Mouse (Mus musculus) ES-E14 (cell line): Measurements from ENCODE around the gene Polr2h.

Experiments used
- CHD2 ChIP-seq: IDR thresholded peaks from 2 replicates; pipeline ENCODE4 v1.6.1; 2014; ENCODE audit warnings: mild to moderate bottlenecking, low read depth, low read length, inconsistent platforms
- HCFC1 ChIP-seq: IDR thresholded peaks from 2 replicates; pipeline ENCODE4 v1.6.1; 2012; ENCODE audit warnings: low read length, inconsistent platforms, borderline replicate concordance; ENCODE audit not compliant: insufficient read depth
- MAFK ChIP-seq: IDR thresholded peaks from 2 replicates; pipeline ENCODE4 v1.6.1; 2014; ENCODE audit warnings: mild to moderate bottlenecking, low read depth, low read length, inconsistent platforms; ENCODE audit not compliant: insufficient read depth
- ZC3H11A ChIP-seq: IDR thresholded peaks from 2 replicates; pipeline ENCODE4 v1.6.1; 2012; ENCODE audit warnings: low read depth, mild to moderate bottlenecking, inconsistent platforms, low read length, borderline replicate concordance
- ZNF384 ChIP-seq: IDR thresholded peaks from 2 replicates; pipeline ENCODE4 v1.6.1; 2012; ENCODE audit warnings: low read depth, low read length, inconsistent platforms

DNA sequence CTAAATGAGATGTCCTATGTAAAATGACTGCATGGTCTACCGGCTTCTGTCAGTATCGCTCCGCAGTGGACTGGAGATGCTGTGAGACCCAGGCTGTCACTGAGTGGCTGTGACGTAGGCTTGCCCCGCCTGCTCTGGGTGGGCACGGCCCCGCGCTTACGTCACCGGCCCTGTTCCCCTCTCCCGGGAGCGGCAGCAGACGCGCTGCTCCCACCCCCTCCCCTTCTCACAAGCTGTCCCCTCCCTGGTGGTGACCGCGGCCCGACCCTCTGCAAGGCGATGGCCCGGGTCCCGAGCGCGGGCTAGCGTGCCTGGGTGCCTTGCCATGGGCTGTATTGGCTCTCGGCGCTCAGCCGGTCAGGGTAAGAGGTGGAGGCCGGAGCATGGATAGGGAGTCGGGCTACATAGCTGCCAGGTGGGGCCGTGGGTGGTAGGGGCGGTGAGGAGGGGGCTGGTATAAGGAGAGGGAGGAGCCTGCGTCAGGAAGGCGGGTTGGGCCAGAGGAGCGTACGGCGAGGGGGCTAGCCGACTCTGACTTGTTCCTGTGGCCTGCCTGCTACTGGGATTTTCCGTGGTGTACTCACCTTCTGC, 24.3 kb upstream of the Polr2h start, which contains the start of gene Fam131a:
- TF ChIP-seq ZNF384: no peak
- TF ChIP-seq MAFK: no peak
- TF ChIP-seq ZC3H11A: no peak
- TF ChIP-seq CHD2: no peak
- no peak for TF ChIP-seq HCFC1
